Mouse (Mus musculus) adrenal gland, adult (tissue): ENCODE measurements around the gene Gpatch11.
"Not testable (repeated sequence)": the region's sequence is repeated elsewhere in the genome, so short reads cannot be mapped to it uniquely, and the experiment has no call there.

ENCODE experiments used
- DNase-seq, 2 experiments: peaks; one replicate each; pipeline ENCODE4 v3.0.0; 2022 to 2023; ENCODE audit warnings: low spot score in 1 of 2; ENCODE audit not compliant: inconsistent age in 2 of 2

Gene Gpatch11

GRCm38 (mm10) chr17:78834856-78835835, at the start of gene Gpatch11, which contains the start of gene Heatr5b:
Gene Gpatch11, plus strand, starts transcription at chr17:78835567.
Gene Heatr5b, minus strand, starts transcription at chr17:78835364.
- DNase-seq: peak; percentile 98 to 99

- not testable (repeated sequence) for DNase-seq
These were observed 47.1 kb upstream of the Gpatch11 start for GRCm38 (mm10) chr17:78788273-78788672.

- peak in 1 of 2 experiments; percentile 34 for DNase-seq
These were observed 44.2 kb upstream of the Gpatch11 start for GRCm38 (mm10) chr17:78791068-78791689.

GRCm38 (mm10) chr17:78791690-78792070, 43.7 kb upstream of the Gpatch11 start:
- DNase-seq: no peak

GRCm38 (mm10) chr17:78792122-78792521, 43.2 kb upstream of the Gpatch11 start:
- no peak for DNase-seq

GRCm38 (mm10) chr17:78794390-78794789, 41.0 kb upstream of the Gpatch11 start:
- DNase-seq: no peak

- DNase-seq: no peak
These were observed 38.1 kb upstream of the Gpatch11 start for GRCm38 (mm10) chr17:78797222-78797621.

GRCm38 (mm10) chr17:78809019-78809418, 26.3 kb upstream of the Gpatch11 start:
- DNase-seq: no peak

- DNase-seq: no peak
These were observed 25.8 kb upstream of the Gpatch11 start for GRCm38 (mm10) chr17:78809582-78809981.

- DNase-seq: no peak
These were observed 11.0 kb upstream of the Gpatch11 start for GRCm38 (mm10) chr17:78824346-78824745.

- no peak for DNase-seq
These were observed 689 bp downstream of the Gpatch11 start for GRCm38 (mm10) chr17:78836056-78836455.

GRCm38 (mm10) chr17:78842271-78842928, 7.0 kb downstream of the Gpatch11 start:
- no peak for DNase-seq

- no peak for DNase-seq
These were observed 20.9 kb downstream of the Gpatch11 start for GRCm38 (mm10) chr17:78856243-78856642.

GRCm38 (mm10) chr17:78873886-78874285, 38.5 kb downstream of the Gpatch11 start:
- no peak for DNase-seq

- no peak for DNase-seq
These were observed 46.5 kb downstream of the Gpatch11 start for GRCm38 (mm10) chr17:78881878-78882304.

- peak; percentile 91 to 96 for DNase-seq
These were observed 47.2 kb downstream of the Gpatch11 start, which contains the start of gene Eif2ak2 for GRCm38 (mm10) chr17:78882401-78883112. Gene Eif2ak2, minus strand, starts transcription at chr17:78882573.

- DNase-seq: peak in 1 of 2 experiments; percentile 34
These were observed 47.9 kb downstream of the Gpatch11 start for GRCm38 (mm10) chr17:78883291-78883690.

- DNase-seq: no peak
These were observed 50.1 kb downstream of the Gpatch11 start for GRCm38 (mm10) chr17:78885286-78886065.

GRCm38 (mm10) chr17:78888554-78888953, 53.2 kb downstream of the Gpatch11 start:
- DNase-seq: peak; percentile 27 to 67

GRCm38 (mm10) chr17:78889184-78889583, 53.8 kb downstream of the Gpatch11 start:
- DNase-seq: no peak
